Mouse (Mus musculus): ENCODE results near the gene Tmem156. TPM values are rescaled to one million over a fixed set of nuclear protein-coding genes. Genes with fewer than 3 reads are reported as not detected.
A peak's percentile ranks its signal among the peaks of the same experiment; 100 is the strongest.

Gene Tmem156
- polyA plus RNA-seq, 1 experiment from 2014 or later: not detected

GRCm38 (mm10) chr5:65022006-65022405, 69.9 kb downstream of the Tmem156 start:
- peaks cover 24% of the 10 kb centered on the region for H3K36me3 ChIP-seq
- 92% methylated on average over 4 of the region's 4 CpGs for WGBS

GRCm38 (mm10) chr5:65019823-65020222, 72.1 kb downstream of the Tmem156 start:
- ATAC-seq (replicated peaks; ENCODE audit: insufficient number of reproducible peaks, insufficient read depth, low FRiP score, low read depth): 0 out of 2 replicates have a peak, but pooled peaks have one; percentile 18
- H3K4me1 ChIP-seq (replicated peaks): no peaks in the 10 kb centered on the region
- H3K4me2 ChIP-seq: no peak overlapping the region
- H3K9me3 ChIP-seq (replicated peaks): no peaks in the 10 kb centered on the region
- no peak overlapping the region for H3K27ac ChIP-seq
- no peak overlapping the region for H3K9ac ChIP-seq
- no peak overlapping the region for H3K4me3 ChIP-seq
- H3K27me3 ChIP-seq: no peaks in the 10 kb centered on the region
- H3K36me3 ChIP-seq: peaks cover 27% of the 10 kb centered on the region
- 65% methylated on average over 7 of the region's 7 CpGs for WGBS

More at GRCm38 (mm10) chr5:65022006-65022405, 69.9 kb downstream of the Tmem156 start:
- Histone ChIP-seq H3K4me3 (no peak overlapping the region), H3K4me1 (replicated peaks) (no peaks in the 10 kb centered on the region), H3K27me3 (no peaks in the 10 kb centered on the region), H3K4me2 (no peak overlapping the region), H3K9me3 (replicated peaks) (no peaks in the 10 kb centered on the region), H3K27ac (no peak overlapping the region), H3K9ac (no peak overlapping the region)
- ATAC-seq (replicated peaks; ENCODE audit: insufficient number of reproducible peaks, insufficient read depth, low FRiP score, low read depth): no peak

DNA sequence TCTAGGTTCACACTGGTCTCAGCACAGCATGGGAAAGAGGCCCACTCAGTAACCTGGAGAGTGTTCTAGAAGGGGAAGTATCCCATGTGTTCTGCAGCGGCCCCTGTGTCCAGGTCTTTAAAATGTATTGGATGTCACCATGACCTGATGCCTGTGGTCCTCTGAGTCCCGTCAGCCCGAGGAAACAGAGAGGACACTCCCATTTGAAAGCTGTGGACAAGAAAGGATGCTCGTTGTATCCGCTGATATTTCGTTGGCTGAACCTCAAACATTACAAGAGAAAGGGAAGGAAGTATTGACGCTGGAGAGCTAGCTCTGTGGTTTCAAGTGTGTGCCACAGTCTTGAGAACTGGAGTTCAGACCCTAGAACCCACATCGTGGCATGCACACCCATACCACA, 72.8 kb downstream of the Tmem156 start:
- no peak for ATAC-seq (replicated peaks; ENCODE audit: insufficient number of reproducible peaks, insufficient read depth, low FRiP score, low read depth)
- no peaks in the 10 kb centered on the region for H3K4me1 ChIP-seq (replicated peaks)
- H3K4me2 ChIP-seq: no peak overlapping the region
- H3K36me3 ChIP-seq: peaks cover 30% of the 10 kb centered on the region
- no peak overlapping the region for H3K4me3 ChIP-seq
- H3K27ac ChIP-seq: no peak overlapping the region
- no peaks in the 10 kb centered on the region for H3K9me3 ChIP-seq (replicated peaks)
- no peak overlapping the region for H3K9ac ChIP-seq
- no peaks in the 10 kb centered on the region for H3K27me3 ChIP-seq
- WGBS: 67% methylated on average over 8 of the region's 8 CpGs

- Histone ChIP-seq H3K9me3 (replicated peaks) (no peaks in the 10 kb centered on the region), H3K36me3 (peaks cover 22% of the 10 kb centered on the region), H3K4me1 (replicated peaks) (no peaks in the 10 kb centered on the region), H3K27ac (no peak overlapping the region), H3K4me2 (no peak overlapping the region), H3K4me3 (no peak overlapping the region), H3K9ac (no peak overlapping the region), H3K27me3 (no peaks in the 10 kb centered on the region)
- 84% methylated on average over 3 of the region's 3 CpGs for WGBS
- ATAC-seq (replicated peaks; ENCODE audit: insufficient number of reproducible peaks, insufficient read depth, low FRiP score, low read depth): no peak
These were observed 76.4 kb downstream of the Tmem156 start for GRCm38 (mm10) chr5:65015508-65015907.

- ATAC-seq (replicated peaks; ENCODE audit: insufficient number of reproducible peaks, insufficient read depth, low FRiP score, low read depth): no peak
- no peaks in the 10 kb centered on the region for H3K4me1 ChIP-seq (replicated peaks)
- 81% methylated on average over 7 of the region's 7 CpGs for WGBS
- no peak overlapping the region for H3K9ac ChIP-seq
- no peaks in the 10 kb centered on the region for H3K9me3 ChIP-seq (replicated peaks)
- no peak overlapping the region for H3K4me3 ChIP-seq
- H3K27me3 ChIP-seq: no peaks in the 10 kb centered on the region
- no peak overlapping the region for H3K27ac ChIP-seq
- no peak overlapping the region for H3K4me2 ChIP-seq
- peaks cover 51% of the 10 kb centered on the region for H3K36me3 ChIP-seq
These were observed 79.9 kb downstream of the Tmem156 start for GRCm38 (mm10) chr5:65011901-65012573.

- WGBS: 29% methylated on average over 4 of the region's 4 CpGs
- ATAC-seq (replicated peaks; ENCODE audit: insufficient number of reproducible peaks, insufficient read depth, low FRiP score, low read depth): no peak
These were observed 85.9 kb downstream of the Tmem156 start for GRCm38 (mm10) chr5:65006011-65006491.

GRCm38 (mm10) chr5:65005251-65005650, 86.7 kb downstream of the Tmem156 start:
- H3K27ac ChIP-seq: no peak overlapping the region
- no peaks in the 10 kb centered on the region for H3K9me3 ChIP-seq (replicated peaks)
- no peak overlapping the region for H3K9ac ChIP-seq
- no peak overlapping the region for H3K4me2 ChIP-seq
- no peaks in the 10 kb centered on the region for H3K27me3 ChIP-seq
- ATAC-seq (replicated peaks; ENCODE audit: insufficient number of reproducible peaks, insufficient read depth, low FRiP score, low read depth): no peak
- peaks cover 33% of the 10 kb centered on the region for H3K36me3 ChIP-seq
- H3K4me3 ChIP-seq: no peak overlapping the region
- H3K4me1 ChIP-seq (replicated peaks): no peaks in the 10 kb centered on the region
- 84% methylated on average over 4 of the region's 4 CpGs for WGBS

More at GRCm38 (mm10) chr5:65006011-65006491, 85.9 kb downstream of the Tmem156 start:
- Histone ChIP-seq H3K9me3 (replicated peaks) (no peaks in the 10 kb centered on the region), H3K9ac (no peak overlapping the region), H3K4me2 (no peak overlapping the region), H3K27me3 (no peaks in the 10 kb centered on the region), H3K36me3 (peaks cover 41% of the 10 kb centered on the region), H3K4me3 (no peak overlapping the region), H3K4me1 (replicated peaks) (no peaks in the 10 kb centered on the region), H3K27ac (no peak overlapping the region)

Other genes with a start within 250 kb of the Tmem156 start
- gene Tlr1, start 158.6 kb downstream of the Tmem156 start, polyA plus RNA-seq (2015; fragmentation: Nextera tagmentation; extraction: Ambion mirVana): 0.48 and 0.82 TPM in 2 replicates
- 0.68 and 0.84 TPM in 2 replicates for gene Tlr6, start 132.0 kb downstream of the Tmem156 start, polyA plus RNA-seq (2015; fragmentation: Nextera tagmentation; extraction: Ambion mirVana)
- gene Fam114a1, start 122.1 kb downstream of the Tmem156 start, polyA plus RNA-seq (2015; fragmentation: Nextera tagmentation; extraction: Ambion mirVana): 38.2 and 44.2 TPM in 2 replicates
- gene Klhl5, start 15.4 kb upstream of the Tmem156 start, polyA plus RNA-seq (2015; fragmentation: Nextera tagmentation; extraction: Ambion mirVana): 11.9 and 13.8 TPM in 2 replicates
- gene Wdr19, start 107.6 kb upstream of the Tmem156 start, polyA plus RNA-seq (2015; fragmentation: Nextera tagmentation; extraction: Ambion mirVana): 5.0 and 5.8 TPM in 2 replicates
- 51.4 and 58.2 TPM in 2 replicates for gene Rfc1, start 243.5 kb upstream of the Tmem156 start, polyA plus RNA-seq (2015; fragmentation: Nextera tagmentation; extraction: Ambion mirVana)

All from heart, embryonic 15.5 days (tissue).